Mouse (Mus musculus) MEL (cell line): ENCODE measurements at regions not wholly inside any gene's neighbourhood (a gene's known extent, or its start where the extent isn't known, plus 50 kb on each side); places are given as distances from the start of the nearest gene placed in this dataset.

Experiments
- DNase-seq: peaks from one replicate; pipeline ENCODE4 v3.0.0; 2011; ENCODE audit warnings: low read depth, low spot score
- H3K27ac ChIP-seq: 2 replicates; pipeline ENCODE4 v1.5.1; 2012; ENCODE audit warnings: low read depth, mild to moderate bottlenecking, control low read depth, low read length, moderate library complexity; ENCODE audit not compliant: control insufficient read depth
- H3K27me3 ChIP-seq, 2 experiments: fragments of 150-350 bp in 1 of 2; sonication (generic) in 1 of 2; 2 replicates each; pipeline ENCODE4 v1.6.1; 2012; ENCODE audit warnings: low read length in 2 of 2, mild to moderate bottlenecking in 2 of 2, improper control_type of control experiment in 1 of 2, moderate library complexity in 1 of 2; ENCODE audit not compliant: insufficient read depth in 2 of 2, control insufficient read depth in 1 of 2
- H3K36me3 ChIP-seq, 2 experiments: 2 replicates each; pipeline ENCODE4 v1.6.1; 2012 to 2014; ENCODE audit warnings: low read length in 2 of 2, improper control_type of control experiment in 1 of 2, inconsistent platforms in 1 of 2, mild to moderate bottlenecking in 1 of 2; ENCODE audit not compliant: insufficient read depth in 2 of 2, control insufficient read depth in 1 of 2
- H3K4me1 ChIP-seq, 2 experiments: fragments of 150-350 bp in 1 of 2; sonication (generic) in 1 of 2; 2 replicates each; pipeline ENCODE4 v1.6.1; 2012; ENCODE audit warnings: low read length in 2 of 2, improper control_type of control experiment in 1 of 2, mild to moderate bottlenecking in 1 of 2; ENCODE audit not compliant: insufficient read depth in 2 of 2, control insufficient read depth in 1 of 2
- H3K4me3 ChIP-seq, 2 experiments: fragments of 150-350 bp in 1 of 2; sonication (generic) in 1 of 2; 2 replicates each; pipeline ENCODE4 v1.5.1; 2012; ENCODE audit warnings: low read depth in 2 of 2, low read length in 2 of 2, mild to moderate bottlenecking in 2 of 2, moderate library complexity in 2 of 2, control low read depth in 1 of 2, improper control_type of control experiment in 1 of 2; ENCODE audit not compliant: control insufficient read depth in 1 of 2, insufficient read depth in 1 of 2
- H3K79me2 ChIP-seq: 2 replicates; pipeline ENCODE4 v1.6.1; 2012; ENCODE audit warnings: mild to moderate bottlenecking, low read length, moderate library complexity; ENCODE audit not compliant: control insufficient read depth, poor library complexity, insufficient read depth
- H3K9ac ChIP-seq: 2 replicates; pipeline ENCODE4 v1.6.1; 2012; ENCODE audit warnings: low read depth, mild to moderate bottlenecking, control low read depth, low read length, moderate library complexity; ENCODE audit not compliant: control insufficient read depth, poor library complexity, severe bottlenecking
- H3K9me3 ChIP-seq: fragments of 150-350 bp; sonication (generic); replicated peaks from 2 replicates; pipeline ENCODE4 v1.6.1; 2012; ENCODE audit warnings: mild to moderate bottlenecking, low read length, improper control_type of control experiment, moderate library complexity; ENCODE audit not compliant: insufficient read depth
- BHLHE40 ChIP-seq: IDR thresholded peaks from 2 replicates; pipeline ENCODE4 v1.6.1; 2012; ENCODE audit warnings: low read depth, mild to moderate bottlenecking, inconsistent platforms, low read length, improper control_type of control experiment, borderline replicate concordance
- CHD1 ChIP-seq: IDR thresholded peaks from 2 replicates; pipeline ENCODE4 v1.6.1; 2012; ENCODE audit warnings: low read depth, mild to moderate bottlenecking, inconsistent platforms, low read length, improper control_type of control experiment
- CHD2 ChIP-seq: IDR thresholded peaks from 2 replicates; pipeline ENCODE4 v1.6.1; 2011; ENCODE audit warnings: low read length, improper control_type of control experiment
- CTCF ChIP-seq, 3 experiments: IDR thresholded peaks in 2 of 3; conservative IDR thresholded peaks in 1 of 3; 2 replicates each; pipeline ENCODE4 v1.5.1; 2011 to 2012; ENCODE audit warnings: low read length in 3 of 3, low read depth in 2 of 3, mild to moderate bottlenecking in 2 of 3, improper control_type of control experiment in 1 of 3, inconsistent platforms in 1 of 3, mixed read lengths in 1 of 3, moderate library complexity in 1 of 3; ENCODE audit not compliant: control insufficient read depth in 1 of 3, insufficient read depth in 1 of 3, poor library complexity in 1 of 3, severe bottlenecking in 1 of 3
- E2F4 ChIP-seq: IDR thresholded peaks from 2 replicates; pipeline ENCODE4 v1.6.1; 2011; ENCODE audit warnings: low read depth, low read length, improper control_type of control experiment, borderline replicate concordance
- ELF1 ChIP-seq: IDR thresholded peaks from 2 replicates; pipeline ENCODE4 v1.6.1; 2014; ENCODE audit warnings: low read depth, mild to moderate bottlenecking, inconsistent platforms, low read length, improper control_type of control experiment, moderate library complexity
- ETS1 ChIP-seq: IDR thresholded peaks from 2 replicates; pipeline ENCODE4 v1.6.1; 2012; ENCODE audit warnings: low read depth, mild to moderate bottlenecking, inconsistent platforms, low read length, improper control_type of control experiment, moderate library complexity
- GABPA ChIP-seq: IDR thresholded peaks from 2 replicates; pipeline ENCODE4 v1.6.1; 2012; ENCODE audit warnings: low read depth, mild to moderate bottlenecking, inconsistent platforms, low read length, improper control_type of control experiment, moderate library complexity
- MAFK ChIP-seq: IDR thresholded peaks from 2 replicates; pipeline ENCODE4 v1.6.1; 2011; ENCODE audit warnings: low read depth, mild to moderate bottlenecking, low read length, improper control_type of control experiment, borderline replicate concordance
- MAX ChIP-seq: IDR thresholded peaks from 2 replicates; pipeline ENCODE4 v1.6.1; 2011; ENCODE audit warnings: low read length, improper control_type of control experiment
- MAZ ChIP-seq: IDR thresholded peaks from 2 replicates; pipeline ENCODE4 v1.6.1; 2012; ENCODE audit warnings: low read depth, mild to moderate bottlenecking, inconsistent platforms, low read length, improper control_type of control experiment
- MEF2A ChIP-seq: IDR thresholded peaks from 2 replicates; pipeline ENCODE4 v1.6.1; 2014; ENCODE audit warnings: low read depth, mild to moderate bottlenecking, inconsistent platforms, low read length, improper control_type of control experiment; ENCODE audit not compliant: poor library complexity, insufficient replicate concordance, severe bottlenecking; ENCODE audit errors: extremely low read depth
- MXI1 ChIP-seq: IDR thresholded peaks from 2 replicates; pipeline ENCODE4 v1.6.1; 2011; ENCODE audit warnings: mild to moderate bottlenecking, low read depth, low read length, improper control_type of control experiment
- NRF1 ChIP-seq: IDR thresholded peaks from 2 replicates; pipeline ENCODE4 v1.6.1; 2014; ENCODE audit warnings: low read depth, mild to moderate bottlenecking, inconsistent platforms, low read length, improper control_type of control experiment, moderate library complexity; ENCODE audit not compliant: poor library complexity, insufficient read depth, severe bottlenecking
- POLR2AphosphoS2 ChIP-seq: IDR thresholded peaks from 2 replicates; pipeline ENCODE4 v1.6.1; 2011; ENCODE audit warnings: low read length, improper control_type of control experiment
- RAD21 ChIP-seq: IDR thresholded peaks from 2 replicates; pipeline ENCODE4 v1.6.1; 2011; ENCODE audit warnings: mild to moderate bottlenecking, low read depth, low read length, improper control_type of control experiment
- SMC3 ChIP-seq: IDR thresholded peaks from 2 replicates; pipeline ENCODE4 v1.6.1; 2011; ENCODE audit warnings: low read depth, low read length, improper control_type of control experiment
- TCF12 ChIP-seq: IDR thresholded peaks from 2 replicates; pipeline ENCODE4 v1.6.1; 2014; ENCODE audit warnings: low read depth, mild to moderate bottlenecking, inconsistent platforms, low read length, improper control_type of control experiment, moderate library complexity
- USF1 ChIP-seq: IDR thresholded peaks from 2 replicates; pipeline ENCODE4 v1.6.1; 2014; ENCODE audit warnings: low read depth, mild to moderate bottlenecking, inconsistent platforms, low read length, improper control_type of control experiment, moderate library complexity
- USF2 ChIP-seq, 2 experiments: IDR thresholded peaks; 2 replicates each; pipeline ENCODE4 v1.6.1; 2011 to 2012; ENCODE audit warnings: improper control_type of control experiment in 2 of 2, low read length in 2 of 2, borderline replicate concordance in 1 of 2, inconsistent platforms in 1 of 2, low read depth in 1 of 2, mild to moderate bottlenecking in 1 of 2; ENCODE audit not compliant: insufficient read depth in 1 of 2
- ZC3H11A ChIP-seq: IDR thresholded peaks from 2 replicates; pipeline ENCODE4 v1.6.1; 2012; ENCODE audit warnings: low read depth, mild to moderate bottlenecking, inconsistent platforms, low read length, improper control_type of control experiment
- ZNF384 ChIP-seq: IDR thresholded peaks from 2 replicates; pipeline ENCODE4 v1.6.1; 2012; ENCODE audit warnings: low read depth, mild to moderate bottlenecking, inconsistent platforms, low read length, improper control_type of control experiment

- H3K4me3 ChIP-seq: no peak overlapping the region
- DNase-seq: peak; percentile 24
- H3K36me3 ChIP-seq: no peaks in the 10 kb centered on the region
- H3K9ac ChIP-seq: no peak overlapping the region
- no peaks in the 10 kb centered on the region for H3K9me3 ChIP-seq
- H3K27ac ChIP-seq: no peak overlapping the region
- H3K27me3 ChIP-seq: no peaks in the 10 kb centered on the region
- H3K4me1 ChIP-seq: no peaks in the 10 kb centered on the region
- no peaks in the 10 kb centered on the region for H3K79me2 ChIP-seq
- no peak for TF ChIP-seq USF1
- TF ChIP-seq MAX: no peak
- no peak for TF ChIP-seq ETS1
- TF ChIP-seq ZC3H11A: no peak
- no peak for TF ChIP-seq MAFK
- TF ChIP-seq GABPA: no peak
- TF ChIP-seq CHD1: no peak
- TF ChIP-seq MXI1: no peak
- TF ChIP-seq E2F4: no peak
- TF ChIP-seq CHD2: no peak
- peak; percentile 43 for TF ChIP-seq RAD21
- TF ChIP-seq SMC3: peak; percentile 48
- peak in 2 of 3 experiments; percentile 10 to 40; a peak in 2 of 6 replicates for TF ChIP-seq CTCF (IDR thresholded peaks at IDR 0.05 in 2 of 3, conservative IDR thresholded peaks at IDR 0.05 in 1 of 3; ENCODE audit: control insufficient read depth in 1 of 3, insufficient read depth in 1 of 3, low read depth in 2 of 3, low read length in 3 of 3, poor library complexity in 1 of 3, severe bottlenecking in 1 of 3)
Observed at GRCm38 (mm10) chr9:92878589-92878988, 336.6 kb downstream of the Plod2 start.

- no peaks in the 10 kb centered on the region for H3K9me3 ChIP-seq
- H3K27me3 ChIP-seq: no peaks in the 10 kb centered on the region
- TF ChIP-seq ELF1 (no peak), USF2 (IDR thresholded peaks at IDR 0.05; ENCODE audit: borderline replicate concordance in 1 of 2, insufficient read depth in 1 of 2, low read depth in 1 of 2, low read length in 2 of 2) (no peak), RAD21 (no peak), NRF1 (no peak), MAZ (no peak), GABPA (no peak), CHD2 (no peak), ZNF384 (no peak), TCF12 (no peak), BHLHE40 (no peak), POLR2AphosphoS2 (no peak), CHD1 (no peak), MEF2A (no peak), E2F4 (no peak), MAFK (no peak)
- DNase-seq: no peak
- no peaks in the 10 kb centered on the region for H3K79me2 ChIP-seq
- H3K4me1 ChIP-seq: no peaks in the 10 kb centered on the region
- no peak overlapping the region for H3K9ac ChIP-seq
- H3K27ac ChIP-seq: no peak overlapping the region
- no peak overlapping the region for H3K4me3 ChIP-seq
- H3K36me3 ChIP-seq: no peaks in the 10 kb centered on the region
Observed at GRCm38 (mm10) chr9:92879812-92880211, 337.8 kb downstream of the Plod2 start.
